Mouse (Mus musculus) olfactory bulb, adult 2 months (tissue): ENCODE data around the gene Wnt6.

ENCODE experiments used
- CTCF ChIP-seq: fragments of 200-500 bp; IDR thresholded peaks from 2 replicates; pipeline ENCODE4 v1.5.1; 2012; ENCODE audit warnings: low read depth, mild to moderate bottlenecking, low read length, moderate library complexity; ENCODE audit not compliant: insufficient read depth
- POLR2A ChIP-seq: fragments of 200-500 bp; IDR thresholded peaks from 2 replicates; pipeline ENCODE4 v1.6.1; 2012; ENCODE audit warnings: mild to moderate bottlenecking, low read depth, low read length, moderate library complexity; ENCODE audit not compliant: insufficient read depth

GRCm38 (mm10) chr1:74818509-74818908 is 46.8 kb downstream of the Wnt6 start:
- TF ChIP-seq POLR2A (no peak), CTCF (no peak)
